Mouse (Mus musculus): ENCODE results near the gene Il4ra. TPM values are rescaled to one million over a fixed set of nuclear protein-coding genes. Genes with fewer than 3 reads are reported as not detected.
A peak's percentile ranks its signal among the peaks of the same experiment; 100 is the strongest.

Gene Il4ra
- polyA plus RNA-seq, 1 experiment from 2014 or later, result 5.5 TPM

GRCm38 (mm10) chr7:125553653-125554428 lies 1.9 kb downstream of the Il4ra start:
- H3K27me3 ChIP-seq, result peaks cover 32% of the 10 kb centered on the region
- no peaks in the 10 kb centered on the region for H3K9me3 ChIP-seq
- no peak overlapping the region for H3K4me3 ChIP-seq
- no peak for ATAC-seq (ENCODE audit: low read depth)
- no peak overlapping the region for H3K27ac ChIP-seq (replicated peaks)
- peak overlapping the region; percentile 97; the same call in 1 of the 2 replicates for H3K4me2 ChIP-seq
- peaks cover 18% of the 10 kb centered on the region for H3K4me1 ChIP-seq (replicated peaks)
- no peaks in the 10 kb centered on the region for H3K36me3 ChIP-seq
- no peak overlapping the region for H3K9ac ChIP-seq
- 91% methylated on average over 13 of the region's 13 CpGs for WGBS

GRCm38 (mm10) chr7:125554456-125555114 lies 2.7 kb downstream of the Il4ra start:
- H3K36me3 ChIP-seq, result no peaks in the 10 kb centered on the region
- no peak for ATAC-seq (ENCODE audit: low read depth)
- WGBS, result 89% methylated on average over 9 of the region's 9 CpGs
- H3K4me1 ChIP-seq (replicated peaks), result peaks cover 18% of the 10 kb centered on the region
- H3K9me3 ChIP-seq, result no peaks in the 10 kb centered on the region
- no peak overlapping the region; the same call in 1 of the 2 replicates for H3K4me2 ChIP-seq
- H3K27me3 ChIP-seq, result peaks cover 32% of the 10 kb centered on the region
- H3K9ac ChIP-seq, result no peak overlapping the region
- no peak overlapping the region for H3K4me3 ChIP-seq
- H3K27ac ChIP-seq (replicated peaks), result no peak overlapping the region

- H3K4me3 ChIP-seq, result no peak overlapping the region
Observed at GRCm38 (mm10) chr7:125555351-125555872, 3.5 kb downstream of the Il4ra start.

GRCm38 (mm10) chr7:125556096-125556495 lies 4.2 kb downstream of the Il4ra start:
- H3K4me2 ChIP-seq, result no peak overlapping the region
- H3K27me3 ChIP-seq, result peaks cover 19% of the 10 kb centered on the region
- WGBS, result 73% methylated on average over 4 of the region's 4 CpGs
- peaks cover 19% of the 10 kb centered on the region for H3K4me1 ChIP-seq (replicated peaks)
- H3K4me3 ChIP-seq, result no peak overlapping the region
- H3K27ac ChIP-seq (replicated peaks), result no peak overlapping the region
- no peaks in the 10 kb centered on the region for H3K9me3 ChIP-seq
- no peak for ATAC-seq (ENCODE audit: low read depth)
- H3K36me3 ChIP-seq, result no peaks in the 10 kb centered on the region
- H3K9ac ChIP-seq, result no peak overlapping the region

More at GRCm38 (mm10) chr7:125555351-125555872, 3.5 kb downstream of the Il4ra start:
- H3K27me3 ChIP-seq, result peaks cover 26% of the 10 kb centered on the region
- H3K4me2 ChIP-seq, result no peak overlapping the region
- no peak overlapping the region for H3K27ac ChIP-seq (replicated peaks)
- H3K9me3 ChIP-seq, result no peaks in the 10 kb centered on the region
- peaks cover 18% of the 10 kb centered on the region for H3K4me1 ChIP-seq (replicated peaks)
- no peak for ATAC-seq (ENCODE audit: low read depth)
- no peaks in the 10 kb centered on the region for H3K36me3 ChIP-seq
- no peak overlapping the region for H3K9ac ChIP-seq
- WGBS, result 84% methylated on average over 7 of the region's 7 CpGs

GRCm38 (mm10) chr7:125556865-125557264 lies 4.9 kb downstream of the Il4ra start:
- Histone ChIP-seq H3K4me1 (replicated peaks) (peaks cover 18% of the 10 kb centered on the region), H3K27me3 (peaks cover 14% of the 10 kb centered on the region), H3K27ac (replicated peaks) (no peak overlapping the region), H3K4me2 (no peak overlapping the region), H3K4me3 (no peak overlapping the region), H3K36me3 (no peaks in the 10 kb centered on the region), H3K9me3 (no peaks in the 10 kb centered on the region), H3K9ac (no peak overlapping the region)
- no peak for ATAC-seq (ENCODE audit: low read depth)
- 77% methylated on average over 8 of the region's 8 CpGs for WGBS

GRCm38 (mm10) chr7:125558401-125558945 lies 6.6 kb downstream of the Il4ra start:
- Histone ChIP-seq H3K9ac (no peak overlapping the region), H3K27ac (replicated peaks) (no peak overlapping the region), H3K4me3 (no peak overlapping the region), H3K4me1 (replicated peaks) (peaks cover 7% of the 10 kb centered on the region), H3K4me2 (no peak overlapping the region), H3K9me3 (no peaks in the 10 kb centered on the region), H3K36me3 (no peaks in the 10 kb centered on the region), H3K27me3 (peaks cover 4% of the 10 kb centered on the region; the same call in 1 of the 2 replicates)
- WGBS, result 52% methylated on average over 4 of the region's 4 CpGs
- ATAC-seq (ENCODE audit: low read depth), result no peak

- Histone ChIP-seq H3K4me3 (no peak overlapping the region), H3K36me3 (no peaks in the 10 kb centered on the region), H3K27me3 (no peaks in the 10 kb centered on the region), H3K9me3 (no peaks in the 10 kb centered on the region), H3K4me1 (replicated peaks) (peaks cover 7% of the 10 kb centered on the region), H3K9ac (no peak overlapping the region), H3K27ac (replicated peaks) (no peak overlapping the region), H3K4me2 (no peak overlapping the region)
- WGBS, result 70% methylated on average over 5 of the region's 5 CpGs
- ATAC-seq (ENCODE audit: low read depth), result no peak
Observed at GRCm38 (mm10) chr7:125558997-125559396, 7.1 kb downstream of the Il4ra start.

- Histone ChIP-seq H3K4me2 (no peak overlapping the region), H3K9me3 (no peaks in the 10 kb centered on the region), H3K27me3 (no peaks in the 10 kb centered on the region), H3K27ac (replicated peaks) (no peak overlapping the region), H3K4me1 (replicated peaks) (peaks cover 7% of the 10 kb centered on the region), H3K4me3 (no peak overlapping the region), H3K9ac (no peak overlapping the region), H3K36me3 (no peaks in the 10 kb centered on the region)
- ATAC-seq (ENCODE audit: low read depth), result no peak
- 90% methylated on average over 10 of the region's 10 CpGs for WGBS
Observed at GRCm38 (mm10) chr7:125559537-125559936, 7.6 kb downstream of the Il4ra start.

- Histone ChIP-seq H3K4me3 (no peak overlapping the region), H3K27me3 (no peaks in the 10 kb centered on the region), H3K9ac (no peak overlapping the region), H3K27ac (replicated peaks) (no peak overlapping the region), H3K9me3 (no peaks in the 10 kb centered on the region), H3K36me3 (no peaks in the 10 kb centered on the region), H3K4me1 (replicated peaks) (peaks cover 7% of the 10 kb centered on the region), H3K4me2 (no peak overlapping the region)
- no peak for ATAC-seq (ENCODE audit: low read depth)
- 87% methylated on average over 7 of the region's 7 CpGs for WGBS
Observed at GRCm38 (mm10) chr7:125560146-125560785, 8.3 kb downstream of the Il4ra start.

- Histone ChIP-seq H3K4me3 (no peak overlapping the region), H3K9me3 (no peaks in the 10 kb centered on the region), H3K36me3 (no peaks in the 10 kb centered on the region), H3K4me2 (no peak overlapping the region), H3K9ac (no peak overlapping the region), H3K27me3 (no peaks in the 10 kb centered on the region), H3K27ac (replicated peaks) (no peak overlapping the region), H3K4me1 (replicated peaks) (peaks cover 11% of the 10 kb centered on the region)
- ATAC-seq (ENCODE audit: low read depth), result no peak
- WGBS, result 63% methylated on average over 9 of the region's 9 CpGs
Observed at GRCm38 (mm10) chr7:125561085-125561690, 9.3 kb downstream of the Il4ra start.

- no peak for ATAC-seq (ENCODE audit: low read depth)
- Histone ChIP-seq H3K4me3 (no peak overlapping the region), H3K4me2 (no peak overlapping the region), H3K9ac (no peak overlapping the region), H3K36me3 (no peaks in the 10 kb centered on the region), H3K4me1 (replicated peaks) (peaks cover 15% of the 10 kb centered on the region), H3K9me3 (no peaks in the 10 kb centered on the region), H3K27ac (replicated peaks) (no peak overlapping the region), H3K27me3 (no peaks in the 10 kb centered on the region)
- 76% methylated on average over 4 of the region's 4 CpGs for WGBS
Observed at GRCm38 (mm10) chr7:125562413-125562812, 10.5 kb downstream of the Il4ra start.
